Mouse (Mus musculus) E14TG2a.4 (cell line): ENCODE data around the gene Cox4i2.

Experiments used
- CTCF ChIP-seq: conservative IDR thresholded peaks from 2 replicates; pipeline ENCODE4 v1.5.1; 2014; ENCODE audit warnings: low read length
- NANOG ChIP-seq: IDR thresholded peaks from 2 replicates; pipeline ENCODE4 v1.6.1; 2014; ENCODE audit warnings: borderline replicate concordance, low read length, mixed read lengths

DNA sequence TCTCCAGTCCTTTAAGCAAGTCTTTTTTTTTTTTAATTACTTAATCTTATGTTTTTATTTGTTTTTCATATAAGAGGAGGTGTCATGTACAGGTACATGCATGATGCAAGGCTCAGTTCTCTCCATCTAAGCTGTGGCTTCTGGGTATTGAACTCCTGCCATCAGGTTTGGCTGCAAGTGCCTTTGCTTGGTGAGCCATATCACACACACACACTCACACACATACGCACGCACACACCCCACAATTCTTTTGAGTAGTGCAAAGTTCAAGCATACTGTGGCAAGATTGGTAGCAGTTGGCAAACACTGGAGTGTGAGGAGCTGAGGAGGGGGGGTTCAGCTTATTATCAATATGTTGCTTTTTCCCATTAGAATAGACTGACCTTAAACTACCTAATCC lies 20.8 kb upstream of the Cox4i2 start:
- TF ChIP-seq CTCF (no peak), NANOG (no peak)
